Mouse (Mus musculus) 3134 (cell line): ENCODE data around the gene Grpel1.

Experiments
- DNase-seq: peaks from one replicate; pipeline ENCODE4 v3.0.0-alpha.2; 2011; ENCODE audit warnings: low spot score; ENCODE audit not compliant: insufficient read length; ENCODE audit errors: extremely low read depth

The Grpel1 gene

DNA sequence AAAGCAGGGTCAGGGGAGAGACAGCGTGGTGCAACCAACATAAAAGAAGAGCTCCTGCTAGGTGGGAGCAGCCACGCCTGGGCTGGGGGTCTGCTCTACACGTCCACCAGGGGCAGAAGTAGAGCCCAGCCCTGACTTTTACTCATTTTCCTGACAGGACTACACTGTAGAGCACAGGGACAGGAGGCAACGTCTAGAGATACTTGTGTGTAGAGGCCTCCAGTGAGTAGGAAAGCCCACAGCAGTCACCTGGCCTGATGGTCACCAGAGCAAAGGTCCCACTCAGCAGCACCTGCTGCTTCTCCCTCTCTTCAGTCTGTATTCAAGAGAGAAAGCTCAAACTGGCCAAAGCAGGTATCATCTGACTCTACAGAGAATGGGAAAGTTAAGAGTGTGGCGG is 40.8 kb downstream of the Grpel1 start:
- DNase-seq, result no peak

GRCm38 (mm10) chr5:36508351-36508750 is 43.6 kb downstream of the Grpel1 start:
- no peak for DNase-seq

DNA sequence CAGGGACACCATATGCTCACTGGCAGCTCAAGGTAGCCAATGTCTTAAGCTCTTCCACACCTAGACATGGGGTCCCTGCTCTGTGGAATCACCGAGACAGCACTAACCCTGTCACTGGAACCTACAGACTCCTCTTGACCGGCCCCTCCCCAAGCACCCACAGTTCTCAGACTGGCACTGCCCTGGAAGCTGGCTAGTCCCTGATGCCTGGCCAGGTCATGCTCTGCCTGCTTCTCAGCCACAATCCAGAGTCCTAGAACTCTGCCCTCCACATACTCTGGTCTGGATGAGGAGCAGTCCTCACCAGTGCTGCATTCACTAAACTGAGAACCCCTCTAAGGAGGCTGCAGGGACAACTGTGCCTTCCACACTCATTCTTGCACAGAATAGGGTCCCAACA is 46.2 kb downstream of the Grpel1 start:
- DNase-seq, result no peak

- DNase-seq, result no peak
These were observed 50.3 kb downstream of the Grpel1 start for GRCm38 (mm10) chr5:36515126-36515525.

DNA sequence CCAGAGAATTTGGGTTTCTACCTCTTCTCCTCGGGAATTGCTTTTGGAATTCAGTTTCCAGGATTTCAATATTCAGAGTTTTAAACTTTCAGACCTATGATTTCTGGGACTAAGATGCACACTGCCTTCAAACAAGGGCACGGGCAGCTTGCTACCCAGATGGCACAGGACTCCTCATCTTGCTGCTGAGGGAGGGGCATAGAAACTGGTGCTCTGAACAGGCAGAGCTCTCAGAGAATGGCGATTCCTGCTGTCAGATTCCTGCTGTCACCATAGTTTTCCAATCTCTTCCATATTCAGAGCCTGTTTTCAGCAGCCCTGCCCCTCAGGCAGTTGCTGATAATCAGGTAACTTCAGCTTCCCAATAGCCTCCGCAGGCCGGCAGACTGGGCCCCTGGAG is 50.8 kb downstream of the Grpel1 start:
- DNase-seq, result no peak

DNA sequence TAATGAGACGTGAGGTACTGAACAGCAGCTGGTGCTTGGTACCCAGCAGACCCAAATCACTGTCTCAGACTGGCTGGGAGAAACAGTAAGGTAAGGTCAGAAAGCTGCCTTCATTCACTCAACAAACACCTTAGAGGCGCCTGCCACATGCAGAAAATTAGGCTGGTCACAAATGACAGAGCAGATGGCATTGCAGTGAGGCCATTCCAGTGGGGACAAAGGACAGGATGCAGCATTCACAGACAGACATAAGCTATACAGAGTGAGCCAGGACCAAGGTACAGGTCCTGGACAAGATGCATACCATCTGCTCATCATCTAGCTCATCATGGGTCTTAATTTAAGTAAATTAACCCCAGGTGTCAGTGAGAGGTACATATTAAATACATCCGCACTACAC is 52.8 kb downstream of the Grpel1 start:
- DNase-seq, result no peak

DNA sequence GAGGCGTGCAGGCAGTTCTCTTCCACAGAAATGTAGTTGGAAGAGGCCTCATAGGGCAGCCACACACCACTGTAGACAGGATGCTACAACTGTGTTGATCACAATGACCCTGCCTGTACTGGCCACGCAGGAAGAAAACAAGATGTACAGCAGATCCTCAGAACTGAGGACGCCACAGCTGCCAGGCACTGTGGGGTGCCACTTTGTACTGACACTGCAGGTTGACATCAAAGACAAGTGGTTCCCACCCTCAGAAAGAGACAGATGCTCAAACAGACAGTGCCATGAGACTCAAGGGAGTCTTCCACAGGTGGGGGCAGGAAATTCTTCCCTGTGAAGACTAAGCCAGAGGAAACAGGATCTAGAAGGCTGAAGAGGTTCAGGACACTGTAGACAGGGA is 55.0 kb downstream of the Grpel1 start:
- DNase-seq, result no peak

- no peak for DNase-seq
These were observed 58.0 kb downstream of the Grpel1 start for GRCm38 (mm10) chr5:36522782-36523181.

DNA sequence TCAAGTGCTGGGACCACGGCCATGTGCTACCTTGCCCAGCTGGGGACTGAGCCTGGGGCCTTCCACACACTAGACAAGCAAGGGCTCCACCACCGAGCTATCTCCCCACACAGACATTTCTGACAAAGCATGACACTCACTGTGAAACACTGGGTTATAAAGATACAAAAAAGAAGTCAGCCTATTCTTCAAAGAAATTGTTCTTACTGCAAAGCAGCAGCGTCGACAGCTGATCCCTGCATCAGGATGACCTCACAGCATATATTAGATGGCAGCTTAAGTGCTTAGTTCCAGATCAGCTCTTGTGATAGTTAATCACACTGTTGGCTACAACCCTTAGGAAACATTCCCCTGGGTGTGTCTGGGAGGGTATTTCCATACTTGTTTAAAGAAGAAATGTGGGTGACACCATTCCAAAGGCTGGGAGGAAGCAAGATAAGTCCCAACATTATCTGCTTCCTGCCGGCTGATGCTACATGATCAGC is 58.5 kb downstream of the Grpel1 start:
- DNase-seq, result no peak
